Mouse (Mus musculus) embryonic facial prominence, embryonic 11.5 days (tissue): ENCODE results near the gene D930007J09Rik. TPM values are rescaled to one million over a fixed set of nuclear protein-coding genes. Genes with fewer than 3 reads are reported as not detected.

Source experiments
- ATAC-seq: fragments of 200-750 bp; cut with Nextera tagmentation; replicated peaks from 2 replicates; pipeline ENCODE4 v1.8.0; 2017; ENCODE audit warnings: low read depth; ENCODE audit not compliant: insufficient number of reproducible peaks, low FRiP score, low TSS enrichment
- DNase-seq: peaks from one replicate; pipeline ENCODE4 v3.0.0-alpha.2; 2015; ENCODE audit warnings: low spot score
- H3K27ac ChIP-seq: fragments of 300-500 bp; sonication (generic); replicated peaks from 2 replicates; pipeline ENCODE4 v1.5.1; 2014; ENCODE audit warnings: mild to moderate bottlenecking, low read depth, low read length, control low read depth
- H3K27me3 ChIP-seq: fragments of 300-500 bp; sonication (generic); 2 replicates; pipeline ENCODE4 v1.6.1; 2014; ENCODE audit warnings: mild to moderate bottlenecking, low read length, moderate library complexity, mixed read lengths; ENCODE audit not compliant: control insufficient read depth, insufficient read depth
- H3K36me3 ChIP-seq: fragments of 300-500 bp; sonication (generic); replicated peaks from 2 replicates; pipeline ENCODE4 v1.6.1; 2014; ENCODE audit warnings: low read depth, mild to moderate bottlenecking, low read length, moderate library complexity, mixed read lengths; ENCODE audit not compliant: control insufficient read depth, insufficient read depth
- H3K4me1 ChIP-seq: fragments of 300-500 bp; sonication (generic); 2 replicates; pipeline ENCODE4 v1.6.1; 2014; ENCODE audit warnings: low read length, mixed read lengths; ENCODE audit not compliant: control insufficient read depth, insufficient read depth
- H3K4me2 ChIP-seq: fragments of 300-500 bp; sonication (generic); 2 replicates; pipeline ENCODE4 v1.6.1; 2014; ENCODE audit warnings: low read depth, mild to moderate bottlenecking, control low read depth, low read length, moderate library complexity
- H3K4me3 ChIP-seq: fragments of 300-500 bp; sonication (generic); 2 replicates; pipeline ENCODE4 v1.5.1; 2014; ENCODE audit warnings: low read depth, low read length, control low read depth
- H3K9ac ChIP-seq: fragments of 300-500 bp; sonication (generic); replicated peaks from 2 replicates; pipeline ENCODE4 v1.6.1; 2014; ENCODE audit warnings: mild to moderate bottlenecking, control low read depth, low read length
- H3K9me3 ChIP-seq: fragments of 300-500 bp; sonication (generic); replicated peaks from 2 replicates; pipeline ENCODE4 v1.6.1; 2016; ENCODE audit warnings: mild to moderate bottlenecking, low read length, inconsistent platforms, mixed read lengths; ENCODE audit not compliant: control insufficient read depth
- WGBS: fragments of 180-500 bp; shearing (Covaris S2); extraction: QIAGEN DNeasy Blood & Tissue Kit; methylation state at CpG from one replicate; pipeline ENCODE4 v1.1.7; 2014; 5-methylcytosine and 5-hydroxymethylcytosine counted together
- polyA plus RNA-seq: library from polyadenylated mRNA; unstranded; fragments of >200 nt; fragmentation: Nextera tagmentation; extraction: Ambion mirVana; gene quantifications from 2 replicates; pipeline ENCODE4 v1.2.1, GENCODE M21; 2014

D930007J09Rik gene
- not detected in 2 replicates for polyA plus RNA-seq

DNA sequence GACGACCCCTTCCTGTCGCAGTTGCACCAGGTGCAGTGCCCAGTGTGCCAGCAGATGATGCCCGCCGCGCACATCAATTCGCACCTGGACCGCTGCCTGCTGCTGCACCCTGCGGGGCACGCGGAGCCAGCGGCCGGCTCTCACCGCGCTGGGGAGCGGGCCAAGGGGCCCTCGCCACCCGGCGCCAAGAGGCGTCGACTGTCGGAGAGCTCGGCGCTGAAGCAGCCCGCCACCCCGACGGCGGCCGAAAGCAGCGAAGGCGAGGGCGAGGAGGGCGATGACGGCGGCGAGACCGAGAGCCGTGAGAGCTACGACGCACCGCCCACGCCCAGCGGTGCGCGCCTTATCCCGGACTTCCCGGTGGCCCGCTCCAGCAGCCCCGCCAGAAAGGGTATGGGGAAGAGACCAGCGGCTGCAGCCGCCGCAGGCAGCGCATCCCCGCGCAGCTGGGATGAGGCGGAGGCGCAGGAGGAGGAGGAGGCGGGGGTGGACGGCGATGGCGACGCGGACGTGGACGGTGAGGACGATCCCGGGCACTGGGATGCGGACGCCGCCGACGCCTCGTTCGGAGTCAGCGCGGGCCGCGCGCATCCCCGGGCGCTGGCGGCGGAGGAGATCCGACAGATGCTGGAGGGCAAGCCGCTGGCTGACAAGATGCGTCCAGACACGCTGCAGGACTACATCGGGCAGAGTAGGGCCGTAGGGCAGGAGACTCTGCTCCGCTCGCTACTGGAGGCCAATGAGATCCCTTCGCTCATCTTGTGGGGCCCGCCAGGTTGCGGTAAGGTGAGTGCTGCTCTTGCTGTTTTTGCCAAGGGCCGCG is at the start of gene D930007J09Rik:
TSS of gene D930007J09Rik (minus strand) at position 591 of the 823 bp plus-strand sequence.
- WGBS: under 1% methylated on average over 95 of the region's 95 CpGs
- Histone ChIP-seq H3K4me3 (peak within 1 kb of the TSS; percentile 77), H3K27ac (no peak within 1 kb of the TSS), H3K36me3 (no peaks in the 10 kb centered on the region), H3K9ac (peak within 1 kb of the TSS; percentile 81), H3K4me1 (no peaks in the 10 kb centered on the region), H3K27me3 (no peaks in the 10 kb centered on the region), H3K9me3 (no peaks in the 10 kb centered on the region), H3K4me2 (peak within 1 kb of the TSS; percentile 89)
- peak; percentile 44 for DNase-seq
- ATAC-seq: peak; percentile 26

DNA sequence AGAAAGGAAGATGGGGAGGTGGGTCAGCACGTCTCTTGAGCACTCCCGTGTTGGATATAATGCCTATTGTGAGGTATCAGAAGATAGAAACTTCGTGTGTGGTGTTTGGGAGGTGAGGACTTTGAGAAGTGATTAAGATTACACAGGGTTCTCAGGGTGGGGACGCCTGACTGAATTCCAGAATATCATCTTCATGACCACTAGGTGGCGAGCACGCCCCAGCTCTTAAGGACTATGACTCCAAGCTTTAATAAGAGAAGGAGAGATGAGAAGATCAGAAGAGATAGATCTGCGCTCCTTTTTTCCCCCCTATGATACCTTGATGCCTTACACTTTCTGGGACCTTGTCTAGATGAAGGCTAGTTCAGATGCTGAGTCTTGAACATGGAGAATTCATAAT is 49.3 kb upstream of the D930007J09Rik start:
- no peaks in the 10 kb centered on the region for H3K4me1 ChIP-seq
- WGBS: 12% methylated on average over 7 of the region's 7 CpGs
- H3K4me3 ChIP-seq: no peak overlapping the region
- H3K4me2 ChIP-seq: no peak overlapping the region
- ATAC-seq (no peak), DNase-seq (peak; percentile 71)
- H3K9me3 ChIP-seq: no peaks in the 10 kb centered on the region
- no peak overlapping the region for H3K9ac ChIP-seq
- no peaks in the 10 kb centered on the region for H3K27me3 ChIP-seq
- no peaks in the 10 kb centered on the region for H3K36me3 ChIP-seq
- no peak overlapping the region for H3K27ac ChIP-seq

GRCm38 (mm10) chr13:32850668-32851404 is 48.2 kb upstream of the D930007J09Rik start, which contains the start of gene Serpinb1a:
Gene Serpinb1a, minus strand, starts transcription at chr13:32851185.
- Histone ChIP-seq H3K4me1 (no peaks in the 10 kb centered on the region), H3K27ac (no peak within 1 kb of the TSS), H3K4me2 (no peak within 1 kb of the TSS), H3K36me3 (no peaks in the 10 kb centered on the region), H3K27me3 (no peaks in the 10 kb centered on the region), H3K4me3 (no peak within 1 kb of the TSS), H3K9me3 (no peaks in the 10 kb centered on the region), H3K9ac (no peak within 1 kb of the TSS)
- 63% methylated on average over 10 of the region's 10 CpGs for WGBS
- no peak for ATAC-seq
- peak; percentile 42 for DNase-seq

DNA sequence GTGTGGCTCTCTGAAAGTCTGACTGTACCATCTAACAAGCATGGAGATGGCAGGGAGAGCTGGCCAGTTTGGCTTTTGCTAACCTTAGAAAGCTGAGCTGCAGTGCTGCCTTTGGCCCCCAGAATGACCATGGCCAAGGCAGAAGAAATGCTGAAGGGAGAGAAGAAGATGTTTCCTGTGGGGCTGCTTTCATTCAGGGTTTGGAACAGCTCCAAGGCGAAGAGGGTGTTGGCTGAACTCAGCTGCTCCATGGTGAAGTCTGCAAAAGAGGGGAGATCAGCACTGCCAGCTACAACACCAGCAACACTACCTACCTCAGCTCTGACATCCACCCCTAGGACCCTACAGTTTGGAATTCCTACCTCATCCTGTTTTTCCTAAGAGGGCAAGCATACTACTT is 47.5 kb upstream of the D930007J09Rik start:
- Histone ChIP-seq H3K4me2 (no peak overlapping the region), H3K4me3 (no peak overlapping the region), H3K36me3 (no peaks in the 10 kb centered on the region), H3K9me3 (no peaks in the 10 kb centered on the region), H3K9ac (no peak overlapping the region), H3K27me3 (no peaks in the 10 kb centered on the region), H3K4me1 (no peaks in the 10 kb centered on the region), H3K27ac (no peak overlapping the region)
- 68% methylated on average over 1 of the region's 1 CpGs for WGBS
- ATAC-seq (no peak), DNase-seq (no peak)

DNA sequence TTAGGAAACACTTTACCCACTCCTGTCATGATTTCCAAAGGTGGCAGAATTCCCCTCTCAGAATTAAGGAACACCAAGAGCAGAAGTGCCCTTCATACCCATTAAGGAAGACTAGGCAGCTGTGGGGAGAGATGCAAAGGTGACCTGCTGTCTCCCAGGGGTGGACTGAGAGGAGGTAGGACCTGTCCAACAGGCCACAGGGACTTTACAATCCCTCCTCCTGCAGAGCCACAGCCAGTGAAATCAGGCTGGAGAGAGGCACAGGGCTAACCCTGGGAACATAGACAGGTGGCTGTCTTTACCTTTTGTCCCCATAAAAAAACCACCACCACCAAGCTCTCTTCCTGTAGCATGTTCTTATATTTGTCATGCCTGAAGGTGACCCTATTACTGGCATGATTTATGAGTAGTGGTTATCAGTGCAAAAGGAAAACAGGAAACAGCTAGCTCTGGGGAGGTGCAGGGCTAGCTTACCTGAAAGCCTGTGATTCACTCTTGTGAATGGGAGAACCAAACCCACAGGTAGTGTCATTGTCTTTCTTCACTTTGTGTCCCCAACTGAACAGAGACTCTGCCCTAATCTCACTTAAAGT is 47.0 kb upstream of the D930007J09Rik start:
- DNase-seq: no peak
- no peaks in the 10 kb centered on the region for H3K27me3 ChIP-seq
- no peak overlapping the region for H3K4me2 ChIP-seq
- no peak overlapping the region for H3K9ac ChIP-seq
- H3K36me3 ChIP-seq: no peaks in the 10 kb centered on the region
- H3K4me1 ChIP-seq: no peaks in the 10 kb centered on the region
- H3K27ac ChIP-seq: no peak overlapping the region
- H3K9me3 ChIP-seq: no peaks in the 10 kb centered on the region
- no peak overlapping the region for H3K4me3 ChIP-seq
- ATAC-seq: no peak

GRCm38 (mm10) chr13:32849092-32849491 is 46.4 kb upstream of the D930007J09Rik start:
- H3K36me3 ChIP-seq: no peaks in the 10 kb centered on the region
- 73% methylated on average over 4 of the region's 4 CpGs for WGBS

GRCm38 (mm10) chr13:32846221-32846620 is 43.6 kb upstream of the D930007J09Rik start:
- Histone ChIP-seq H3K27me3 (no peaks in the 10 kb centered on the region), H3K36me3 (no peaks in the 10 kb centered on the region), H3K27ac (no peak overlapping the region), H3K4me2 (no peak overlapping the region), H3K9ac (no peak overlapping the region), H3K4me3 (no peak overlapping the region), H3K9me3 (no peaks in the 10 kb centered on the region), H3K4me1 (no peaks in the 10 kb centered on the region)
- ATAC-seq: no peak
- DNase-seq: no peak

More at GRCm38 (mm10) chr13:32849092-32849491, 46.4 kb upstream of the D930007J09Rik start:
- no peak overlapping the region for H3K4me3 ChIP-seq
- DNase-seq: no peak
- no peak overlapping the region for H3K27ac ChIP-seq
- ATAC-seq: no peak
- no peaks in the 10 kb centered on the region for H3K27me3 ChIP-seq
- H3K4me2 ChIP-seq: no peak overlapping the region
- H3K9me3 ChIP-seq: no peaks in the 10 kb centered on the region
- no peaks in the 10 kb centered on the region for H3K4me1 ChIP-seq
- no peak overlapping the region for H3K9ac ChIP-seq
